Mouse (Mus musculus) cerebellum, adult (tissue): ENCODE data around the gene Nuak2.
A peak's percentile ranks its signal among the peaks of the same experiment; 100 is the strongest.

Source experiments
- ATAC-seq: cut with Nextera tagmentation; 2 replicates; pipeline ENCODE4 v1.9.2; 2017; ENCODE audit warnings: mild to moderate bottlenecking, moderate library complexity, mixed read lengths; ENCODE audit not compliant: insufficient number of reproducible peaks, low FRiP score, low TSS enrichment

Gene Nuak2

DNA sequence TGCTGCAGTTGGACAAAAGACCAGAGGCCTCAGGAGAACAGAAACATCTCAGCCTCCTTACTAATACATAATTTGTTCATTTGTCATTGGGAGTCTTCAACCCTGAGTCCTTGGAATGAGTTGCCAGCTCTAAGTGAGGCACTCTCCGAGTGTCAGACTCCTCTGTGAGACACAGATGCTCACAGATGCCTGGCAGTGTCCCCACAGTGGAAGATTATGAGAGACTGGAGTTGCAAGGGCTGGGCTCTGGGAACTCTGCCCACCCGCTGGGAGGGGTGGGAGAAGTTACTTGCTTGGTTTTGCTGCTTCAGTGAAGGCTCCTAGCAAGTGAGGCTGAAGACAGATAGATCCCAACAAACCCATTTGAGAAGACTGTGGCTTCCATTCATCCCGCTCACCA is 19.9 kb upstream of the Nuak2 start:
- no peak for ATAC-seq

DNA sequence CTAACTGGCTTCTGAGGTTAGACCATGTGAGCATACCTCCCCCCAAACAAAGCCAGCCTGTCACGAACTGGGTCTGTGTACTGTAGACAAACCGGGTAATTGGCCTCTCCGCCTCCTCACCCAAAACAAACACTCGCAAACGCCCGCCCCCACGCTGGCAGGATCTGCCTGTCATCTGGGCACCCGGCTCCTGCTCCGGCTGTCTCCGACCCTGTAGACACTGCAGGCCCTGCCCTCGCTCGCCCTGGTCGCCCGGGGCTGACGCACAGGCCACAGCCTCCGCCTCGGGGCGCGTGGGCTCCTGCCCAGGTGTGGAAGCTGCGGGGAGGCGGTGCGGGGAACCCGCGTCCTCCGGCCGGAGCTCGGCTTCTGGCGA is 17.5 kb upstream of the Nuak2 start, which contains the start of gene Klhdc8a:
Gene Klhdc8a, plus strand, starts transcription at position 202 of the 376 bp plus-strand sequence.
- peak; percentile 63; the same call in 1 of the 2 replicates for ATAC-seq

DNA sequence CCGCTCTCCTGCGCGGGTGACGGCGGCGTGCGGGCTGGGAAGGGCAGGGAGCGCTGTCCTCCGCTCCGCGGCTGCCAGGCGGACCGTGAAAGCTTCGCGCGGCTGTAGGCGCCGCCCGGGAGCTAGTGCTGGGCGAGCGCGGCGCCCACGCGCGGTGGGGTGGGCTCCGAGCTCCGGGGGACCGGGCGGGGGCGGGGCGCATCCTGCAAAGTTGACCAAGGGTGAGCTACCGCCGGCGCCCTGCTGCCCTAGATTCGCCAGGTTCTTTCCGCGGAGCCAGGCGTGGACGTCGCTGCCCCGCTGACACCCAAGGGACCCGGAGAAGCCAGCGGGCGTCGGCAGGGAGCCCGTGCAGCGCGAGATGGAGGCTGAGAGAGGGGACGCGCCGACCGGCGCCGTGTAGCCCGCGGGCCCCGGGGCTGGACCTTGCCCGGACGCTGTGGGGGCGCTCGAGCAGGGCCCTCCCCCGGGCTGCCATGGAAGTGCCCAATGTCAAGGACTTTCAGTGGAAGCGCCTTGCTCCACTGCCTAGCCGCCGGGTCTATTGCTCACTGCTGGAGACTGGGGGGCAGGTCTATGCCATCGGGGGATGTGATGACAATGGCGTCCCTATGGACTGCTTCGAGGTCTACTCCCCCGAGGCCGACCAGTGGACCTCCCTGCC is 17.0 kb upstream of the Nuak2 start:
- peak; percentile 45; the same call in 1 of the 2 replicates for ATAC-seq

DNA sequence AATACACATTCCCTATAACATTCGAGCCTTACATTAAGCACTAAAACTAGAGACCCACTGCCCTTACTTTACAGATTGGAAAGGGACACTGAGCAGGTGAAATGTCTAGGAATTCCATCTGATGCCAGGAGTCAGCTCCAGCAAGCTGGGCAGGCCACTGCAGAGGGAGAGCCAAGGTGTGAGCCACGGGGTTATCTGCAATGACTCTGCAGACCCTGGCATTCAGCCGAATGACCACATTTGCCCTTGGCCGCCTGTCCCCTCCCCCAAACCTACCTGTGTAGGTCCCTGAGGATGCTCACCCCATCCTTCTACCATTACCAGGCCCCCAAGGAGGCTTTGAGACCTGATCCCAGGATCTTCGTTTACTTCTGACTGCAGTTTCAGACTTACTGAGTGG is 16.2 kb upstream of the Nuak2 start:
- no peak for ATAC-seq

DNA sequence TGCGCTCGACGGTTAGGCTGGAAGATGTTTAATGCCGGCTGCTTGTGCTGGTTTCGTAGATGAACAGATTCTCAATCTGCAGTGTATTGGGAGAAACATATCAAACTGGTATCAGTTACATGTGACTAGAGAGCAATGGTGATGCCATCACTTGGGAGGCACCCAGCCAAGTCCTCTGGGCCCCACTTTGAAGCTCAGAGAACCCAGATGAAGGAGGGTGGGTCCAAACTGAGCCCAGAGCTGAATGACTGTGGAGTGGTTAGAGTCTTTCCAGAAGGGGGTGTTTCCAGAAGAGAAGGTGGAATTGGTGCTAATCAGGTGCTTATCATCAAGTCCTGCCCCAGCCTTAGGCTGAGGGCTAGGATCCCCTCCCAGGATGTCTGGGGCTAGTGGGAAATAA is 14.7 kb upstream of the Nuak2 start:
- ATAC-seq = no peak

DNA sequence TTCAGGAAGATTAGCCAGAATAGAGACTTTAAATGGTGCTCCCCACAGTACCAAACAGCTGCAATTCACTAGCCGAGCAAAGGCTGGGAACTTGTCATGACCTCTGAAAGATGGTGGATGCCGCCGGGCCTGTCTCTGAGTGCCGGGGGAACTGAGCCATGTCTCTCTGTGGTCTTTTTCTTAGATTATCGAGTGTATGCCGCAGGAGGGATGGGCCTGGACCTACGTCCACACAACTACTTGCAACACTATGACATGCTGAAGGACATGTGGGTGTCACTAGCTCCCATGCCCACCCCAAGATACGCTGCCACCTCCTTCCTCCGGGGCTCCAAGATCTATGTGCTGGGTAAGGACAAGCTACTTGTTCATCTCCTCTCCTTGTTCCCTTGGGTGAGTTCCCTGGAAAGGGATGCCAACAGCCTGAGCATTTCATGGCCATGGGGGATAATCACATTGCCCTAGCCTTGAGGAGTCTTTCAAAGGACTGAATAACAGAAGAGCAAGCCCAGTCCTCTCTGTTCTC is 13.5 kb upstream of the Nuak2 start:
- ATAC-seq = no peak

DNA sequence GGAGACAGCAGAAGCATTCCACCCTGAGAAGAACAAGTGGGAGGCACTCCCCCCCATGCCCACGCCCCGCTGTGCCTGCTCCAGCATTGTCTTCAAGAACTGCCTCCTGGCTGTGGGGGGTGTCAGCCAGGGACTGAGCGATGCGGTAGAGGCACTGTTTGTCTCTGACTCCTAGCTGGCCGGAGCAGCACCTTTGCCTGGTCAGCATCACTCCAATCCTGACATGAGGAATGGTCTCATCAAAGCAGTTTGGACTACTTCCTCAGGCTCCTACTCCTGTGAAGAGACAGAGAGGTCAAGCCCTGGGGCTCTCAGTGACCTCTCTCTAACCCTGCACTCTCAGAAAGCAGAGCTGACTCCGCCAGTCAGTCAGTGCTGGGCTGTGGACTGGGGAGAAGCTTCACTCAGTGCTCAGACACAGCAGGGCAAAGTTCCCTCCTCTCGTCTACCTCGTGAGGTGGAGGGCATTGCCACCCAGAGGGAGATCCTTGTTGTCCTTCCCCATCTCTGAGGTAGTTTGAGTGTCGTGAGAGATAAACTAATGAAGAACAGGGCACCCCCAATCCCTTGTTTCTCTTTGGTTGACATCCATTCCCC is 11.2 kb upstream of the Nuak2 start:
- no peak for ATAC-seq

DNA sequence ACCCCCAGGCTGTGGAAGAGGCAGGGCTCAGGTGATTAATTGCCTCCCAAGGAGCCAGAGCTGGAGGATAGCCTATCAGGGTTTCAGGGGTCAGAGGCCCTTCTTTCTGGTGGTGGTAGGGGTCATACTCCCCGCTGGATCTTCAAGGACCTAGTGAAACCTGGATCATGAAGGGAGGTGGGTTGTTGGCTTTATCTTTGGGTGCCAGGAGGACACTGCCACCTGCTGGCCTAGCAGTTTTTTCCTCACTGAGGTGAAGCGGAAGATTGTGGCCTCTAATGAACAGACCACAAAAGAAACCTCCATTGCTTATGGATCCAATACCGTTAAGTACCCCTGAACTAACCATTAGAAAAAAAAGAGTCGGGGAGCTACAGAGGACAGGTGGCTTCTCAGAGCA is 9.8 kb upstream of the Nuak2 start:
- no peak for ATAC-seq

DNA sequence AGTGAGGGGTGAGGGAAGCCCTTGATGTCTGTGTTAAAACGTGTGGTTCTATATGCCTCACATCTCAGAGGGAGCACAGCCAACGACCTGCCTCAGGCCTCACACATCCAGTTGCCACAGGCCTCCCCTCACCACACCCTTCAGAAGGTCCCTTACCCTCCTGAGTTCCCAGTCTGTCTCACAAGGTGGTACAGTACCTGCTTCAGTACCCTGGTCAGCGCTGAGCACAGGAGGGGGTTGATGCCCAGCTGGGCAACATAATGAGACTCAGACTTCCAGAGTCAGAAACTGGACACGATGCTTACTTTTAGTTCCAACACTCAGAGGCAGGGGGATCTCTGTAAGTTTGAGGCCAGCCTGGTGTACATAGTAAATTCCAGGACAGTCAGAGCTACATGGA is 9.1 kb upstream of the Nuak2 start:
- ATAC-seq = no peak

DNA sequence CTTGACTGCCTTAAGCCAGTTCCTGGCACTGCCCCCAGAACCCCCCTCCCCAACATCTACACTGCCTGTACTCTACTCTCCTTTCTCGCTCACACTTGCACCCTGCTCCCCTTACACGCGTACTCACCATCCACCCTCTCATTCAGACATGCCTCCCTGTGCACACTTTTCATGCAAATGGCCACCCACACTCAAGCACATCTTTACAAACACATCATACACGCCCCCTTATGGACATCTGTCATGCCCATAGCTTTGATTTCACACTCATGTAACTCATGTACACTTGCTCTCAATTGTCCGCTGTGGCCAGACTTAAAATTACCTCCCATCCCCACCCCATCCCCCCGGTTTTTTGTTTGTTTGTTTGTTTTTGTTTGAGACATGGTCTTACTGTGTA is 8.0 kb upstream of the Nuak2 start:
- no peak for ATAC-seq

DNA sequence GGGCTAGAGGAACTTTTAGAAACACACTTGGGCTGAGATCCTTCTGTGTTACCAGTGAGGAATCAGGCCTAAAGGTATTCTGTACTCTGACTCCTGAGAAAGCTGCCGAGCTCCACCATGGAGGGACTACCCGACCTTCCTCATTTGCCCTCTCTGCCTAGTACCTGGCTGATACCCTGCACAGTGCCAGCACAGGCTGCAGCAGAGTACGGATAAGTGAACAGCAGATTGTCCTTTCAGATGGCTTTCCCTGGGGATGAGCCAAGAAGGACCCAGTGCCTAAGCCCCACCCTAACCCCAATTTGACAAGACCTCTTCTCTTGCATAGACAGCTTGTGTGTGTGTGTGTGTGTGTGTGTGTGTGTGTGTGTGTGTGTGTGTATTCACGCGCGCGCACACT is 7.3 kb upstream of the Nuak2 start:
- no peak for ATAC-seq

DNA sequence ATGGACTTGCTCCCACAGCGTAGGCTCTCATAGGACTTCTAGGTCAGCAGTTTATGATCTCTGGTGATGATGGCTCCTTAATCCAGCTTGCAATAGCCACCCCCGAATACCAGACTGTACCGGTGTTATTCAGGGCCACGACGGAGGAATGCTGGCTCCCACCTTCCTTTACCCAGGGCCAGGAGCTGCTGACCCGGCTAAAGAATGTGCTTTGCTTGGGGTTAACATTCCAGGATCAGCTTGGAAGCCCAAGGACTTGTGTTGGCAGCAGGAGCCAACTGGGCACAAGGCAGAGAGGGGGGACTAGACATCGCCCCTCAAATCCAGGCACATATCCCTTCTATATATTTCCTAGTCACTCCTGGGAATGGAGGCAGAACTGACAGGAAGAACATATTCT is 5.2 kb upstream of the Nuak2 start:
- ATAC-seq = no peak

DNA sequence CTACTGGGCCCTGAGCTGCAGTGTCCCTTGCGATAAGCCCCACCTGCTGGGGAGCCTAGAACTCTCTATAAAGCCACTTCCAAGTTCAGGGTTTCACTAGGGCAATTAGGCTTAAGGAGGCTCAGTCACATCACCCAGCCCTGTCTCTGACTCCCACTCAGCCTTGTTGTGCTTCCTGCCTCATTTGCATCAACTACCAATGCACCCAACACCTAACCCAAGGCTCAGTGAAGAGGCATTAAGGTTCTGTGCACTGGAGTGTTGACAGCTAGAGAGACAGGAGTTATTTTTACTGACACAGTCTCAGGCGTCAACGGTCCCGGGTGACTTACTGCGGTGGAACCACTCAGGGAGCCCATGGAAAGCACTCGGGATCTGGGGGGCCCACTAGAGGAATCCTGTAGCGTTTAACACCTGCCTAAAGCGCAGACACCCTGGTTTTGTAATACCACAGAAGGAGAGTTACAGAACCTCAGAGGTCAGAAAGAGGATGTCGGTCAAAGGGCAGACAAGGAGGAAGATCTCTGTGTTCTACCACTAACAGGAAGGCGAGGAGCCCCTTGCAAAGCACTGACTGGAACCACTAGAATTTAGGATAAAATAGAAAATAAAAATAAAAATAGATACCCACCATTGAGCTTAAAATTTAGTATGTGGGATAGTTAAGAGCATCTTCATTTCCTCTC is 4.6 kb upstream of the Nuak2 start:
- ATAC-seq = no peak

DNA sequence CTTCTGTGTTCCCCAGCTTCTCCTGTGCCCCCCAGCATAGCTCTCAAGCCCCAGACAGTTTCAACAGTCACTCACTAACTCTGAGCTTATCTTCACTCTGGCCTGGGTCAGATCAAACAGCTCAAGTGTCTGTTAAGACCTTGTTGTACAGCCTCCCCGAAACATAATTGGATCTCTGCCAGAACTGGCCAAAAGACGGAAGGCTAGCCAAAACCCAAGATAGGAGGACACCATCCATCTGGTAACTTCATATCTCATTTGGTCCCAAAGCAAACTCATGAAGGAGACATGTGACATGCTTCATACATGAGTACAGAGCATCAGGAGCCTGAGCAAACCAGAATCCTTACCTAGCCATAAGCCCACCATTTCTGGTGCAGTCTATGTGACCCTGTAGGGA is 3.9 kb upstream of the Nuak2 start:
- no peak for ATAC-seq

DNA sequence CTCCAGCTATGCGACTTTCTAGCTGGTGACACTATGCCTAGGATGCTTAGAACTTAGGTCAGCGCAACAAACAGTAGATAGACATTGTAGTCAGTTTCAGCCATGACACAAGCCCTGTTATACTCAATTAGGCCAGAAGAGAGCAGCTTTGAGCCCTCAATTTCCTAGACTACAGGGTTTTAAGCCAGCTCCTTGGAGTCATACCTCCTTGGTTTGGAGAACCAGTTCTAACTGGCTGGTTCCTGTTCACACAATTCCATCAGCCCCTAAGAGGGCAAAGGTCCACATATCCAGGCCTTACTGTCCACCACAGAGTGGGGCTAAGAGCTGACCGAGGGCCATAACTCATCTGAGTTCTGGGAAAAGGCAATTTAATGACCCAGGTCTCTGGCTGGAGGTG is 3.2 kb upstream of the Nuak2 start:
- no peak for ATAC-seq

DNA sequence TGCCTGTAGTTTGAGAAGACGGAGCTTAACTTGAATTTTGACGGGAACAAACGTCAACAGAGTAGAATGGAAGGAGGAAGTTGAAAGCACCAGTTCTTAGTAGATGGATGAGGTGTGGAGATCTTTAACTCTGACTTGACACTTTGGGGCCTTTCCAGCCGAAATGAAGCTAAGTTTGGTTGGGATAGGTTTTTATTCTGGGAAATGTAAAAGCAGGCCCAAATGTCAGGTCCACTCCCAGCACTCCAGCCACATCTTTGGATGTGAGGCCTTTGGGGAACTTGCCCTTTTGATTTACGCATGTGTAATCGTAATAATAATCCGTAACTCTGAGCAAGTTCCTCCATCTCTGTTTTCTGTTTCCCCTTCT is 684 bp downstream of the Nuak2 start:
- ATAC-seq = no peak

DNA sequence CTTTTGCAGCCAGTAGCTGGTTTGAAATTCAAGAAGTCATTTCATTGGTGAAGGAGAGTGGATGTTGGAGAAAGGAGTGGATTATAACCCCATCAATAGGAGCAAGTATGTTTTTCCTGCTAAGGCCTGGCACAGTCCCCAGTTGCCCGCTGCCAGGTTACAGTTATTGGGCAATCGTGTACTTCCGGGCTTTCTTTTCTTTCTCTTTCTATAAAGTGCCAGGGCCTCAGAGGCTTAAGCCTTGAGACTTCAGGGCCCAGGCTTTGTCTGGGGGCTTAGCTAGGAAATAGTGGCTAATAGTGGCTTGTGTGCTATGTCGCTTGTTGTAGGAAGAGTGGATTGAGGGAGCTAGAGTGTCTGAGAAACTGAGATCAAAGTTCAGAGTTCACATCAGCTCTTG is 1.5 kb downstream of the Nuak2 start:
- no peak for ATAC-seq

DNA sequence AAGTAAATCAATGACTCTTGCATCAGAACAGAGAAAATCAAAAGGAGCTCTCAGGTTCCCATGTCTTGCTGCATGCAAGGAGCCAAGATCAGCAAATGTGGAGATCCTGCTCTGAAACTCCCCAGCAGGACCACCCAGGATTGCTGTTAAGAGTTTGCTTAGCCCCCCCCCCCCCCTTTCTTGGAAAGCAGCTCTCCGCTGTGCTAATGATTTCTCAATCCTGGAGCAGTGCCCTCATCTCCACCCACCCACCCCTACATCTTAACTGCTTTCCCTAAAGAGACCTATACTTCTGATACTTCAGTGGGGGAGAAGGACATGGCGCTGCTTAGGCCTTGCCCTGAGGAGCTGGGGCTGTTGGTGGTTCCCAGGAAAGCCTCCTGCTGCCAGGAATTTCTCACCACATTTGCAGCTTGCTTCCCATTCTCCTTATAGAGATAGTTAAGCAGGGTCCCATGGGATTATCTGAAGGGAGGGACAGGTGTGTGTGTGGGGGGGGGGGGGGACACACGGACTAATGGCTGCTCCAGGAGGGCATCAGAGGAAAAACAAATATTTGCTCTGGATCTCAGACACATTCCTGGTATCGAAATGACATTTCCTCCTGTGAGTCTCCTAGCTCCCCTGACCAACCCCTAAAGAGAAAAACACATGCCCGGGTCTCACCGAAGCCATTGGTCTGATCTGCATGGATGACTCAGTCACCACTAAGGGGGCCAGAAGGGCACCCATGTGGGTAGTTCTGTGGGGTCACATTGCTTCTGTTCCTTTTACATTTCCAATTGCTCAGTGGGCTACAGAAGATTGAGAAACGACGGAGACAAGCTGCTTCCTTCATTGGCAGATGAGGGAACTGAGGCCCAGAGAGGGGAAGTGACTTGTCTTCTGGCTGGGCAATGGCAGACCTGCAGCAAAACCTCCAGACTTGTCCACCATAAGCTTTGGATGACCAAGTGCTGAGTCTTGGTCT is 2.3 kb downstream of the Nuak2 start:
- ATAC-seq = no peak

DNA sequence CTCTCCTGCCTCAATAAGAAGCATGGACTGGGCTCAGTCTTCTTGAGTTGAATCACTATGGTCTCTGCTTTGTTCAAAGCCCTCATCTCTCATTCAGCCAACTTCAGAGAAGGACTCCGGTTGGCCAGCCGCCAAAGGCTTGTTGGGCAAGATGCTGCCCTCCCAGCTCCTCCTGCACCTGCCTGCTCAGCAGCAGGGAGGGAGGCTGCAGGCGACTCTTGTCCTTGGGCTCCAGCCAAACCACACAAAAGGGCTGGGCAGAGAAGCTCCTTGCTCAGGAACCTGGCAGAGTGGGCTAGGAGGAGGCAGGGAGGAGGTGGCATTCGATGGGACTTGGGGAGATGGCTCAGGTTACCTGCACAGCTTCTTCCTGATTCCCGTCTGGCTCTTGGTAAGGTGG is 3.3 kb downstream of the Nuak2 start:
- ATAC-seq = peak; percentile 64

DNA sequence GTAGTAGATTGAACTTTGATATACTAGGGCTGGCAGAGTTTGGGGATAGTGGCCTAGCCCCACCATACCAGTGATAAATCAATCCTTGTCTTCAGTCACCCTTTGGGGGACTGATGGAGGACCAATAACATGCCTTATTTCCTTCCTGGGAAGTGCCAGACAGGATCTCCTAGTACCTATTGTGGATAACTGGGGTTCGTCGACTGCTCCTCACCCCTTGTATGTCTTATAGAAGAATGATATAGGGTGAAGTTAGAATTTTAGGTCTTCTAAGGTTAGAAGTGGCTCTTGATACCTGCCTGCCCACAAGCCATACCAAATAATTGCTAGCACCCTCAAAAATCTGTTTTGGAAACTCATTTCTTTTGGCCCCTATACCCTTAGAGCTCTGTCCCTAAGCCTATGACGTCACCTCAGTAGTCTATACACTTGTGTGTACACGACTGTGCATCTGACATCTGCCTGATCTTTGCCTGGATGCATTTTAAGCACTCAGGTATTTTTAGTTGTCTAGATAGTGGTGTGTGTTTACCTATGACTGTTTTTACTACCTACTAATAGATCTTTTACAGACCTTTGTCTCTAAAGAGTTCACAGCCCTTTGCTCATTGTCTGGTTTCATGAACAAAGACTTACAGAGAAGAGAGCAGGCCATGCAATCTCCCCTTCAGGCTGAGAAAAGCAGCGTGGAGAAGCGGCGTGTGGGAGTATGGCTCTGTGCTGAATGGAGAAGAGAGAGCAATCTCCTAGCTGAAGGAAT is 6.1 kb downstream of the Nuak2 start:
- ATAC-seq = no peak
